ENCODE assay signal across 13 mouse cellular contexts in the genomic region with DNA sequence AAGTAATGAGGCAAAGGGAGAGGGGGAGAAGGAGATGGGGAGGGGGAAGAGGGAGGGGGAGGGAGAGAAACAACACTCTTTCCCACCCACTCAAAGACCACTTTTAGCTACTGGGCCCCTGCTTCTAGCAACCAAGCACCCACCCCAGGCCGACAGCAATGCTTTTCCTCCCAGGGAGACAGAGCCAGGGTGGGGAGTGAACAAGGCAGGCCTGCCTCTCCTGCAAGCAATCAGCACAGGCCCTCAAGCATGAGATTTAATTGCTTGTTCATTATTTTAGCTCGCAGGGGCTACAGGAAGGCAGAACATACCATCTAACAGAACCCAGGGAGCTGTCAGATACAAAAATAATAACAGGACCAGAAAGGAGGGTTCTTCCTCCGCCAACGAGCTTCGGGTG.
"Had no signal": no experiment of that assay in that cellular context is flagged by ENCODE, and none has a peak within 500 bp of the region (broad histone marks: within the 10 kb centered on the region; RNA-seq: fewer than 3 reads in every experiment).

No protein-coding gene starts in this region.

- H3K36me3 ChIP-seq: liver, embryonic 15.5 days had no signal

- H3K4me1 ChIP-seq: liver, embryonic 15.5 days had no signal

- H3K27me3 ChIP-seq: liver, embryonic 15.5 days had no signal

- H3K9me3 ChIP-seq: liver, embryonic 15.5 days had no signal

- H3K9ac ChIP-seq: liver, embryonic 15.5 days had no signal

- H3K27ac ChIP-seq: liver, embryonic 15.5 days had no signal

- H3K4me2 ChIP-seq: liver, embryonic 11.5 days; liver, embryonic 15.5 days had no signal

- DNase-seq: kidney, adult 11 months; kidney, adult 9 months; kidney, postnatal 10 days; left cerebral cortex, postnatal 4 days; lung, adult 2 months; lung, postnatal 36 days; right cerebral cortex, adult 18-20 months; right cerebral cortex, postnatal 25 days; thymus, adult 18-20 months; thymus, postnatal 14 days had no signal

- ATAC-seq: lung, postnatal 0 days had no signal

- H3K4me3 ChIP-seq: liver, embryonic 15.5 days had no signal
